Mouse (Mus musculus): ENCODE measurements at regions not wholly inside any gene's neighbourhood (a gene's known extent, or its start where the extent isn't known, plus 50 kb on each side); places are given as distances from the start of the nearest gene placed in this dataset.

- DNase-seq (ENCODE audit: inconsistent age in 2 of 2, low spot score in 1 of 2), result no peak
These were observed 504.7 kb upstream of the Nr5a2 start for GRCm38 (mm10) chr1:137464971-137465370.

DNA sequence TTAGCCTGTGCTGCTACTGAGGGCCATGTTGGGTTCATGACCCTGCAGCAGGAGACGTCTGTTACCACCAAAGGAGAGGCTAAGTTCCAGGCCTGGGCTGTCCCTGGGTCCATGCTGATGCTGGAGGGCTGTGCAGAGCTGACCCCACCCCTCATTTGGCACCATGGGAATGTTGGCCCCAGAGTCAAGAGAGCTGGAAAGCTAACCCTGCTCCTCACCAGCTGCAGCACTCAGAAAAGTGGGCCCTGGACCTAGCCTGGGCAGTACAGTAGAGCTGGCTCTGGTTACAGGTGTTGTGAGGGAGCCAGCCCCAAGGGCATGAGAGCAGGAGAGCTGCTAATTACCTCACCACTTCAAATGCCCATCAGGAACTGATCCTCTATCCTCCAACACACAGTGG lies 500.9 kb upstream of the Nr5a2 start:
- no peak for DNase-seq (ENCODE audit: inconsistent age in 2 of 2, low spot score in 1 of 2)

DNA sequence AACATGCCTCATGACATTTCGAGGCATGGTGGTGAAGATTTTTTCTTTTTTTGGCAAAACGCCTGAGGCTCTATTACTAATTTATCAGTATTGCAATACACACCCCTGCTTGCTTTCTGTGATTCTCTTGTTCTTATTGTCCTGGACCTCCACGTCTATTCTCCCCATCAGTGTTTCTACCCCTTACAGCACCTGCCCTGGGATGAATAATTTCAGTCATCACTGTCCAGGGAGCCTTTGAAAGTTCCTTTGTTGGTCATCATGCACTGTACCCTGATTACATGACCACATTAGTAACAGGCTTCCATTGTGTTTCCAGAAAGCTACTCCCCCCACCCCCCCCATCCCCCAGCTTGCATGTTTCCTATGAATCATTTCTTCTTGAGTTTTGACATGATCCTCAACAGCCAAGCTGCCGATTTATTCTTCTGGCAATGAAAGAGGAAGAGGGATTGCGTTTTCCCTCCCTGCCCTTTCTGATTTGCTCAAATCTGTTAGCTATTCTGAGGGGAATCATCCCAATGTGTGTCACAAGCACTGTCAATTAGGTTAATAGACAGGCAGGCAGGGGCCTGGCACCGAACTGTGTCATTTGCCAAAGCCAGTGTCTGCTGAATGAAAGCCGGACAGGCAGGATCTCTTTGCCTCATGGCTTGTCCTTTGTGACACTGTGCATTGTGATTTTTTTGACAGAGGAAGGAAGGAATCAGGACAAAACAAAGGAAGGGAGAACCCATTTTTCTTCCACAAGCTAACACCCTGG lies 493.4 kb upstream of the Nr5a2 start:
- DNase-seq (ENCODE audit: inconsistent age in 2 of 2, low spot score in 1 of 2), result no peak

GRCm38 (mm10) chr1:137452749-137453148 lies 492.5 kb upstream of the Nr5a2 start:
- no peak for DNase-seq (ENCODE audit: inconsistent age in 2 of 2, low spot score in 1 of 2)

- DNase-seq (ENCODE audit: inconsistent age in 2 of 2, low spot score in 1 of 2), result no peak
These were observed 486.2 kb upstream of the Nr5a2 start for GRCm38 (mm10) chr1:137446497-137446896.

DNA sequence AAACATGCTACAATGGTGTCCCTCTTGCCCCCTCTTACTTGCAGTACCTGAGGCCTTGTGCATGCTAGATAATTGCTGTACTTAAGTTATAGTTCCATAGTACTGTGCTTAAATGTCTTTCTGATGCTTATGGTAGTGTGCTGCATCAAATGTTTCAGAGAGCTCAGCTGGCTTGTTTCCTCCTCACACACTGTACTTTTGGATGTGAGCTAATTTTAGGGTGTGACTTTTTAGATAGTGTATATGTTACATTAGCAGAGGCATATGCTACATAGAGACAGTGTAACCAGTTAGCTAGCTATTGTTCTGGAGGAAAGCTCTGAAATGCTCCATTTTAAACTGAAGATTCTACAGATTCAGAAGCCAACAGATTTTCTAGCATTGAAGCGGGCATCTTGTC lies 467.9 kb upstream of the Nr5a2 start:
- no peak for DNase-seq (ENCODE audit: inconsistent age in 2 of 2, low spot score in 1 of 2)

DNA sequence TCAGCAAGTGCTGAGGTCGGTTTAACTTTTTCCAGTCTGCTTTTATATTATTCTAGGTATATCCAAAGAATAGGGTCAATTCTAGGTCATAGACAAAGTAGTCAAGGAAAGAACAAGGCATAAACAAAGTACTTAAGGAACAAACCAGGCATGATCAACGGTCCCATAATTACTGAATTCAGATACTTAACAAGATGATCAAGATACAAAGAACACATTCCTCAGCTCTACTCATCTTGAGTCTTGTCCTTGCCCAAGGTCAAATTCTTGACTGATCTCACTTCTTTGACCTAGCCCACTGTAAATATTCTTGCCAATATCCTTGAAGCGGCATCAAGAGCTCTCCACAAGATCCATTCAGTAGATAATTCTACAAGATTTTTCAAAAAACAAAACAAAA lies 458.1 kb upstream of the Nr5a2 start:
- DNase-seq (ENCODE audit: inconsistent age in 2 of 2, low spot score in 1 of 2), result no peak

DNA sequence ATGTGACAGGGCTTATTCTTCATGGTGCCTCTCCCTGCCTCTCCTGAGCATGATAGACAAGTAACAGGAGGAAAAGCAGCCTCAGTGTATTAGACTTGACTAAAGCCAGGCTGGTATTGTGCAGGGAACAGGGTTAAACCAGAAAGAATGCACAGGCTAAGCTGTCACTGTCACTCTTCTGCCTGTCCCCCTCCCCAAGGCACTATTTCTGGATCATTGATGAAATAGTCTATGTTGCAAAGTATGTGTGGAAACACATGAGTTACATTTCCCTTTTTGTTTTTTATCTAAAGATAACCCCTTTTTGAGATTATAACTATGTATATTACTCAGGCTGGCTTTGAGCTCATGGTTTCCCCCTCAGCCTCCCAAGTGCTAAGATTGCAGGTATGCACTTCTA lies 436.5 kb upstream of the Nr5a2 start:
- no peak for DNase-seq (ENCODE audit: inconsistent age in 2 of 2, low spot score in 1 of 2)

- no peak for DNase-seq (ENCODE audit: inconsistent age in 2 of 2, low spot score in 1 of 2)
These were observed 427.3 kb upstream of the Nr5a2 start for GRCm38 (mm10) chr1:137387509-137387908.

DNA sequence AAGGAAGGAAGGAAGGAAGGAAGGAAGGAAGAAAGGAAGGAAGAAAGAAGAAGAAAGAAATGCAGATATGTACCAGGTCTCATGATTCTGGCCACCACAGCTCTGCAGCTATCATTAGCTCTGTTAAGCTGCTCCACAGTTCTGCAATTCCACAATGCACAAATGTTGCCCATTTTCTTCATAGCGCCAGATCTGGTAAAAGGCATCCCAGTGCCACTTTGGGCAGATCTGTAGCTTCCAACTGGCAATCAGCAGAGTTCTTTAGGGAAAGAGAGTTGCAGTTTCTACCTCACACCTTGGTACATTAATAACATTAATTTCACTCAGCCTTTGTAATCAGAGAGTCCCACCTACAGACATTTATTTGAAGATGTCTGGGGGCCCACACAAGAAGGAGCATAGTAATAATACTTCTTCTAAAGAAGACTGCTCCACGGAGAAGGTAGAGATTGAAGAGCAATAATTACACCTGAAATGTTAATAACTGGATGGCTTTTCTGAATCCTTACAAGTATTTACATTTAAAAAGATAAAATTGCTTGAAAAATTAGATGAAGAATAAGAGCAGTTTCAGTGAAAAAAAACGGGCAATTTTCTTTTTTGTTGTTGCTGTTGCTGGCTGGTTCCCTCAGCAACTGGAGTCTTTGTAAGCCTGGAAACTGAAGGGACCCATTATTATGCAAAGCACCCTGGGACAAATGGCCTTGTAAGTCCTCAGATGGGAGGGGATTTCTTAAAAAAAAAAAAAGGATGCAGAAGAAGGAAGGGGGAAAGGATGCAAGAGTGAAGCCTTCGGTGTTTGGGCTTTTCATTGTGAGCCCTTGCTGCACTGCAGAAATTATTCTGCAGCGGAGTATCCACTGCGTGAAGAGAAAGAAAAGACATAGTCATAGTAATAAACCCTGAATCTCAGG lies 418.1 kb upstream of the Nr5a2 start:
- DNase-seq (ENCODE audit: inconsistent age in 2 of 2, low spot score in 1 of 2), result no peak

DNA sequence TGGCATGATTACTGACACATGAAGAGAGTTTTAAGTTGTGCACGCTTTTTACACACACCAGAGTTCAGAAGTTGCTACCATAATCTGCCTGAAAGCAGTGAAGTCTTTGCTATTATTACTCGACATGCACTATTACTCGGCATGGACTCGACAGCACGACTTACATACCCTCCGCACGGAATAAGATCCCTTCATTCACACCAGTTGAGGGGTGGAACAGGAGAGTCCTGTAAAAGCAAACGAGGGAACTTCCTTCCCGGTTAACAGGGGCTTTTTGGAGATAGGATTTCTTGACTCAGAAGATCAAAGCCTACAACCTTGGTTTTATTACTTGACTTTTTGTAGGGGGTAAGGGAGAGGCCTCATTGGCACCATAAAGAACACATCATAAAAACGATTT lies 416.4 kb upstream of the Nr5a2 start:
- no peak for DNase-seq (ENCODE audit: inconsistent age in 2 of 2, low spot score in 1 of 2)

DNA sequence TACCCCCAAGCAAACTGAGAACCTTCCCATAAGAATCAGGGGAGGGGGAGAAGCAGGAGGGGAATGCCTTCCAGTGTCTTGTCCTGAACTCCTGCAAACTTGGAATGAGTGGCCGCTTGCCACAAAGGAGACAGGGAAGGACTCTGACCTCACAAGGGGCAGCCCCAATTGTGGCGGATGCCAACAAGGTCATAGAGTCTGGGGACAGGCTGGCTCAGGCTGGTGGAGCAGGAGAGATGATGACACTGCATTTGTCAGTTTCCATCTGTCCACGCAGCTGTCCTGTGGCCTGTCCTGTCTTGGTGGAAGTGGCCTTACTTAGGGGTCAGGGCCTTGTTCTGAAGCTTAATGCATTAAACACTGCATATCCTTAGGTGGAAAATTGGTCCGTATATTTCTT lies 414.4 kb upstream of the Nr5a2 start:
- peak in 1 of 2 experiments; percentile 42 for DNase-seq (ENCODE audit: inconsistent age in 2 of 2, low spot score in 1 of 2)

GRCm38 (mm10) chr1:137373509-137374420 lies 413.5 kb upstream of the Nr5a2 start:
- DNase-seq (ENCODE audit: inconsistent age in 2 of 2, low spot score in 1 of 2), result no peak

- DNase-seq (ENCODE audit: inconsistent age in 2 of 2, low spot score in 1 of 2), result no peak
These were observed 412.0 kb upstream of the Nr5a2 start for GRCm38 (mm10) chr1:137372236-137372635.

DNA sequence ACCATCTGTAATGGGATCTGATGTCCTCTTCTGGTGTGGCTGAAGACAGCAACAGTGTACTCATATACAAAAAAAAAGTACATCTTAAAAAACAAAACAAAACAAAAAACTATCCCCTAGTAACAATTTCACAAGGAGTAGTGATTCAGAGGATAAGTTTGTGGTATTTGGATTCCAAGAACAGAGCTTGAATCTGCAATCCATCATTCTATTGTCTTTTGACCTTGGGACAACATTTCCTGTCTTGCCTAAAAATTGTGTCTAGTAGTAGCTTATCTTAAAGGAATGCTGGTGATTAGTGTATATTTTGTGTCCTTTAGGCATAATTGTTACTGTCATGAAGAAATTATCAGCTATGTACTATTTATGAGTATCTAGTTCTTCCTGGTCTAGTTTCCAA lies 404.1 kb upstream of the Nr5a2 start:
- DNase-seq (ENCODE audit: inconsistent age in 2 of 2, low spot score in 1 of 2), result peak in 1 of 2 experiments; percentile 54

DNA sequence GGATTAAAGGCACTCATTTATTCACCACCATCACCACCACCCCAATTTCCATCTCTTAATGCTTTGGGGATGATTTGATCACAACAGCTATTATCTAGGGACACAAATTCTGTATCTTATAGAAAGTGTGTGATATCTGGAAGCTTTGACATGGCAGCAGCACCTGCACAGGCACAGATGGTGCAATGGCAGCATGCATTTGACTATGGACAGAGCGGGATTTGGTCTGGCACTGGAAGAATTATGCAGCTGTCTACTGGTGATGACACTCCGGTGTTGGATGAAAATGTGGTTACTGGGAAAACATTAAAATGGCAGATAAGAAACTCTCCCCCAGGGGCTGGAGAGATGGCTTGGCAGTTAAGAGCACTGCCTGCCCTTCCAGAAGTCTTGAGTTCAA lies 403.7 kb upstream of the Nr5a2 start:
- no peak for DNase-seq (ENCODE audit: inconsistent age in 2 of 2, low spot score in 1 of 2)

DNA sequence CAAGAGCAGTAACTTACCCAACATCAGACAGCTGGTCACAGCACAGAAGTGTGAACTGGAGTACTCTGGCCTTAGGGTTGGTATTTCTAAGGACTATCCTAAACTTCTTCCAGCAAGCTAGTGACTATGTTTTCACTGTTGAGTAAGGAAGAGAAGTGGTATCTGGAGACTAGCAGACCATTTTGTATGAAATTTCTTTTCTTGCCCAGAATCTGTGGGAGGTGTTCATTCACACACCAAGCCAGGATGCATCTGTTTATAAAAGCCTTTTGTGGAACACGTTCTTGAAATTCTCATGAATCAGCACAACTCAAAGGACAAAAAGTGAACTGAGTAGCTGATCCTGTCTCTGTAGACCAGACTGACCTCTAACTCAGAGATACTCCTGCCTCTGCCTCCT lies 403.3 kb upstream of the Nr5a2 start:
- no peak for DNase-seq (ENCODE audit: inconsistent age in 2 of 2, low spot score in 1 of 2)

GRCm38 (mm10) chr1:137360688-137361570 lies 400.7 kb upstream of the Nr5a2 start:
- peak; percentile 88 to 95 for DNase-seq (ENCODE audit: inconsistent age in 2 of 2, low spot score in 1 of 2)

DNA sequence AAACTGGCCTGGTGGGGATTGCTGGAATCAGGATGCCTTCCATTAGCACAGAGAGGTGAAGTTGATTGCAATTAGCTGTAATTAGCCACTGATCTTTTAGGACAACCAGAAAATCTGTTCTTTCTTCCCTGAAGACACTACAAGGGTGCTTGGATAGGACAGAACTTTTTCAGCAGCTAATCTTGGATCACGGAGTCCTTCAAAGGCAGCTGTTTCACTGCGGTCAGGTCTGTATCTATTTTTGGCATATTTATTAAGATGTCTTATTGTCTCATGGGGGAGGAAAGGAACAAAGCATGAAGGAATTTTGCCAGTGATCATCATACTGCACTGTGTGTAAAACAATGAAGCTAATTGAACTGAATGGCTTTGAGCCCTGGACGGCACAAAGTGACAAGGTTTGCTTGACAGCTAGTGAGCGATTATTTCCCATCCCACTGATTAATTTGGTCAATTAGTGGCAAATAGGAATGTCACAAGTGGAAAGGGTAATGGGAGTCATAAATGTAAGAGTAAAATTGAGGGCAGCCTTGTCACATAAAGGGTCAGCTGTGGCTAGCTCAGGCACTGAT lies 395.8 kb upstream of the Nr5a2 start:
- DNase-seq (ENCODE audit: inconsistent age in 2 of 2, low spot score in 1 of 2), result no peak

Measured in adrenal gland, adult (tissue).